Mouse (Mus musculus) liver, postnatal 0 days (tissue): ENCODE results near the gene Plekhg1. TPM values are rescaled to one million over a fixed set of nuclear protein-coding genes. Genes with fewer than 3 reads are reported as not detected.
A peak's percentile ranks its signal among the peaks of the same experiment; 100 is the strongest.

Experiments
- ATAC-seq: fragments of 200-750 bp; cut with Nextera tagmentation; 2 replicates; pipeline ENCODE4 v1.8.0; 2017; ENCODE audit warnings: mild to moderate bottlenecking, moderate library complexity
- DNase-seq: peaks from one replicate; pipeline ENCODE4 v3.0.0-alpha.2; 2016
- H3K27ac ChIP-seq: fragments of 300-500 bp; sonication (generic); 2 replicates; pipeline ENCODE4 v1.5.1; 2014; ENCODE audit warnings: antibody characterized with exemption, moderate library complexity, mild to moderate bottlenecking, low read depth
- H3K27me3 ChIP-seq: fragments of 300-500 bp; sonication (generic); 2 replicates; pipeline ENCODE4 v1.6.1; 2014; ENCODE audit warnings: low read length, control low read depth, mixed read lengths; ENCODE audit not compliant: insufficient read depth
- H3K36me3 ChIP-seq: fragments of 300-500 bp; sonication (generic); replicated peaks from 2 replicates; pipeline ENCODE4 v1.6.1; 2014; ENCODE audit warnings: mild to moderate bottlenecking, control low read depth, low read length, moderate library complexity, mixed read lengths; ENCODE audit not compliant: insufficient read depth
- H3K4me1 ChIP-seq: fragments of 300-500 bp; sonication (generic); 2 replicates; pipeline ENCODE4 v1.6.1; 2014; ENCODE audit warnings: antibody characterized with exemption, mild to moderate bottlenecking, control low read depth; ENCODE audit not compliant: insufficient read depth
- H3K4me2 ChIP-seq: fragments of 300-500 bp; sonication (generic); 2 replicates; pipeline ENCODE4 v1.6.1; 2014; ENCODE audit warnings: low read depth, mild to moderate bottlenecking, low read length, moderate library complexity, mixed read lengths
- H3K4me3 ChIP-seq: fragments of 300-500 bp; sonication (generic); 2 replicates; pipeline ENCODE4 v1.5.1; 2014; ENCODE audit warnings: low read depth, low read length
- H3K9ac ChIP-seq: fragments of 300-500 bp; sonication (generic); replicated peaks from 2 replicates; pipeline ENCODE4 v1.6.1; 2014; ENCODE audit warnings: mild to moderate bottlenecking, moderate library complexity
- H3K9me3 ChIP-seq: fragments of 300-500 bp; sonication (generic); 2 replicates; pipeline ENCODE4 v1.6.1; 2016; ENCODE audit warnings: mild to moderate bottlenecking, control low read depth, low read length, mixed read lengths
- CTCF ChIP-seq: sonication (generic); IDR thresholded peaks from 2 replicates; pipeline ENCODE4 v1.5.1; 2016; ENCODE audit warnings: antibody characterized with exemption, low read depth
- EP300 ChIP-seq: IDR thresholded peaks from 2 replicates; pipeline ENCODE4 v1.6.1; 2016; ENCODE audit warnings: antibody characterized with exemption, low read depth, mild to moderate bottlenecking
- WGBS: fragments of 180-500 bp; shearing (Covaris S2); extraction: QIAGEN DNeasy Blood & Tissue Kit; methylation state at CpG from one replicate; pipeline ENCODE4 v1.1.7; 2014; ENCODE audit not compliant: insufficient replicate concordance; 5-methylcytosine and 5-hydroxymethylcytosine counted together
- polyA plus RNA-seq: library from polyadenylated mRNA; unstranded; fragments of >200 nt; fragmentation: Nextera tagmentation; extraction: Ambion mirVana; gene quantifications from 2 replicates; pipeline ENCODE4 v1.2.1, GENCODE M21; 2015

Gene Plekhg1
- polyA plus RNA-seq, 1 experiment from 2014 or later, result 1.7 TPM

GRCm38 (mm10) chr10:3877852-3878535, 137.8 kb downstream of the Plekhg1 start:
- no peak for DNase-seq
- H3K9ac ChIP-seq, result no peak overlapping the region
- no peak for TF ChIP-seq EP300
- no peak for TF ChIP-seq CTCF
- H3K4me2 ChIP-seq, result no peak overlapping the region
- no peaks in the 10 kb centered on the region for H3K27me3 ChIP-seq
- no peak overlapping the region for H3K27ac ChIP-seq
- no peak for ATAC-seq
- H3K4me3 ChIP-seq, result no peak overlapping the region
- H3K36me3 ChIP-seq, result no peaks in the 10 kb centered on the region
- no peaks in the 10 kb centered on the region for H3K9me3 ChIP-seq
- H3K4me1 ChIP-seq, result no peaks in the 10 kb centered on the region
- WGBS, result 92% methylated on average over 4 of the region's 4 CpGs

GRCm38 (mm10) chr10:3881179-3881578, 141.0 kb downstream of the Plekhg1 start:
- no peaks in the 10 kb centered on the region for H3K36me3 ChIP-seq
- H3K9me3 ChIP-seq, result no peaks in the 10 kb centered on the region
- DNase-seq, result no peak
- 81% methylated on average over 2 of the region's 2 CpGs for WGBS
- no peak overlapping the region for H3K9ac ChIP-seq
- no peak for ATAC-seq
- H3K4me3 ChIP-seq, result no peak overlapping the region
- no peak for TF ChIP-seq CTCF
- TF ChIP-seq EP300, result no peak
- H3K27ac ChIP-seq, result no peak overlapping the region
- no peaks in the 10 kb centered on the region for H3K4me1 ChIP-seq
- H3K27me3 ChIP-seq, result no peaks in the 10 kb centered on the region
- no peak overlapping the region for H3K4me2 ChIP-seq

- Histone ChIP-seq H3K27me3 (no peaks in the 10 kb centered on the region), H3K4me3 (no peak overlapping the region), H3K4me2 (no peak overlapping the region), H3K9ac (no peak overlapping the region), H3K27ac (no peak overlapping the region), H3K4me1 (no peaks in the 10 kb centered on the region), H3K9me3 (no peaks in the 10 kb centered on the region), H3K36me3 (no peaks in the 10 kb centered on the region)
- DNase-seq, result no peak
- TF ChIP-seq CTCF (no peak), EP300 (no peak)
- 78% methylated on average over 4 of the region's 4 CpGs for WGBS
- ATAC-seq, result no peak
Measured at GRCm38 (mm10) chr10:3888510-3888909, 148.3 kb downstream of the Plekhg1 start.

GRCm38 (mm10) chr10:3891381-3892263, 151.5 kb downstream of the Plekhg1 start:
- no peak overlapping the region for H3K4me2 ChIP-seq
- 60% methylated on average over 3 of the region's 3 CpGs for WGBS

GRCm38 (mm10) chr10:3892368-3892767, 152.2 kb downstream of the Plekhg1 start:
- ATAC-seq (no peak), DNase-seq (no peak)
- Histone ChIP-seq H3K27ac (peak overlapping the region; percentile 16; the same call in 1 of the 2 replicates), H3K27me3 (no peaks in the 10 kb centered on the region), H3K36me3 (no peaks in the 10 kb centered on the region), H3K4me3 (no peak overlapping the region), H3K9ac (no peak overlapping the region), H3K4me1 (no peaks in the 10 kb centered on the region), H3K9me3 (no peaks in the 10 kb centered on the region), H3K4me2 (no peak overlapping the region)
- 61% methylated on average over 3 of the region's 3 CpGs for WGBS
- TF ChIP-seq EP300 (no peak), CTCF (no peak)

More at GRCm38 (mm10) chr10:3891381-3892263, 151.5 kb downstream of the Plekhg1 start:
- TF ChIP-seq EP300 (no peak), CTCF (no peak)
- no peak overlapping the region for H3K4me3 ChIP-seq
- no peaks in the 10 kb centered on the region for H3K36me3 ChIP-seq
- no peak for DNase-seq
- no peaks in the 10 kb centered on the region for H3K9me3 ChIP-seq
- H3K27ac ChIP-seq, result peak overlapping the region; percentile 16; the same call in 1 of the 2 replicates
- no peaks in the 10 kb centered on the region for H3K27me3 ChIP-seq
- H3K4me1 ChIP-seq, result no peaks in the 10 kb centered on the region
- no peak overlapping the region for H3K9ac ChIP-seq
- ATAC-seq, result no peak

GRCm38 (mm10) chr10:3898068-3898467, 157.9 kb downstream of the Plekhg1 start:
- H3K36me3 ChIP-seq, result no peaks in the 10 kb centered on the region
- H3K9me3 ChIP-seq, result no peaks in the 10 kb centered on the region
- no peak overlapping the region for H3K27ac ChIP-seq
- ATAC-seq, result no peak
- WGBS, result 50% methylated on average over 3 of the region's 3 CpGs
- no peaks in the 10 kb centered on the region for H3K27me3 ChIP-seq
- no peak for TF ChIP-seq CTCF
- no peak for TF ChIP-seq EP300
- no peak overlapping the region for H3K4me3 ChIP-seq
- H3K4me1 ChIP-seq, result no peaks in the 10 kb centered on the region
- no peak for DNase-seq
- no peak overlapping the region for H3K9ac ChIP-seq
- H3K4me2 ChIP-seq, result no peak overlapping the region
